Mouse (Mus musculus) ES-Bruce4 (cell line): ENCODE results near the gene Dcbld2. TPM values are rescaled to one million over a fixed set of nuclear protein-coding genes. Genes with fewer than 3 reads are reported as not detected.

Source experiments
- H3K27ac ChIP-seq: 2 replicates; pipeline ENCODE4 v1.5.1; 2012; ENCODE audit warnings: low read length, inconsistent platforms; ENCODE audit not compliant: insufficient read depth
- H3K27me3 ChIP-seq: 2 replicates; pipeline ENCODE4 v1.6.1; 2012; ENCODE audit warnings: mild to moderate bottlenecking, low read length, inconsistent platforms; ENCODE audit not compliant: control insufficient read depth, poor library complexity, insufficient read depth, severe bottlenecking
- H3K36me3 ChIP-seq: 2 replicates; pipeline ENCODE4 v1.6.1; 2012; ENCODE audit warnings: inconsistent platforms, mild to moderate bottlenecking, low read length, moderate library complexity; ENCODE audit not compliant: control insufficient read depth, poor library complexity, insufficient read depth, severe bottlenecking
- H3K4me1 ChIP-seq: one replicate; pipeline ENCODE4 v1.8.1; 2011; ENCODE audit warnings: low read length; ENCODE audit not compliant: control insufficient read depth, insufficient read depth
- H3K4me3 ChIP-seq: 2 replicates; pipeline ENCODE4 v1.5.1; 2011; ENCODE audit warnings: low read depth, mild to moderate bottlenecking, low read length
- H3K9ac ChIP-seq: 2 replicates; pipeline ENCODE4 v1.6.1; 2012; ENCODE audit warnings: low read depth, mild to moderate bottlenecking, inconsistent platforms; ENCODE audit not compliant: poor library complexity, severe bottlenecking
- H3K9me3 ChIP-seq: replicated peaks from 2 replicates; pipeline ENCODE4 v1.6.1; 2012; ENCODE audit warnings: mild to moderate bottlenecking, low read length, inconsistent platforms; ENCODE audit not compliant: control insufficient read depth, poor library complexity, insufficient read depth, severe bottlenecking
- CTCF ChIP-seq: IDR thresholded peaks from one replicate; pipeline ENCODE4 v1.8.1; 2011; ENCODE audit warnings: low read depth, low read length
- EP300 ChIP-seq: IDR thresholded peaks from 2 replicates; pipeline ENCODE4 v1.6.1; 2011; ENCODE audit warnings: low read depth, low read length; ENCODE audit not compliant: insufficient read depth
- POLR2A ChIP-seq: IDR thresholded peaks from one replicate; pipeline ENCODE4 v1.8.1; 2011; ENCODE audit warnings: low read length; ENCODE audit not compliant: insufficient read depth
- polyA plus RNA-seq: library from polyadenylated mRNA; stranded (reverse); fragments of >200 nt; gene quantifications from 2 replicates; pipeline ENCODE4 v1.2.4, GENCODE M21; 2011; ENCODE audit warnings: low read depth; ENCODE audit not compliant: missing spikeins, insufficient read depth, insufficient read length

The Dcbld2 gene
- polyA plus RNA-seq, 1 experiment, result 53.5 TPM

DNA sequence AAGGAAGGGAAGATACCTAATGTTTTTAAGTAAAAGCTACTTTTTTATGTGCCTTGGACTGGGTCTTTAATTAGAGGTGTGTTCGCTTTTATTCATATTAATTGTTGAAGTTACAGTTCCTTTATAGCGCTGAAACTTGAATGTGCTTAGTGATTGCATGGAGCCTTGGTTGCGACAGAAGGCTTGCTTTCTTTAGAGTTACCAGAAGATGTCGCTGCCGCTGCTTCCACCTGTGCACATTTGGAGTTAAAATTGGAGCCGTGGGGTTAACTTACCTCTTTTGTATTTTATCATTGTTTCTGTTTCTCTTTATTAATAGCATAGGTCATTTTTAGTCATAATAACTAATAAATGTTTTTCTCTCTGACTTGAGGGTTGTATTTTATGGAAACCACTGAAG lies 36.5 kb downstream of the Dcbld2 start:
- no peaks in the 10 kb centered on the region for H3K4me1 ChIP-seq
- TF ChIP-seq EP300 (no peak), CTCF (no peak), POLR2A (no peak)
- H3K27ac ChIP-seq, result no peak overlapping the region
- H3K4me3 ChIP-seq, result no peak overlapping the region
- no peaks in the 10 kb centered on the region for H3K9me3 ChIP-seq
- no peaks in the 10 kb centered on the region for H3K36me3 ChIP-seq
- no peak overlapping the region for H3K9ac ChIP-seq
- H3K27me3 ChIP-seq, result no peaks in the 10 kb centered on the region

DNA sequence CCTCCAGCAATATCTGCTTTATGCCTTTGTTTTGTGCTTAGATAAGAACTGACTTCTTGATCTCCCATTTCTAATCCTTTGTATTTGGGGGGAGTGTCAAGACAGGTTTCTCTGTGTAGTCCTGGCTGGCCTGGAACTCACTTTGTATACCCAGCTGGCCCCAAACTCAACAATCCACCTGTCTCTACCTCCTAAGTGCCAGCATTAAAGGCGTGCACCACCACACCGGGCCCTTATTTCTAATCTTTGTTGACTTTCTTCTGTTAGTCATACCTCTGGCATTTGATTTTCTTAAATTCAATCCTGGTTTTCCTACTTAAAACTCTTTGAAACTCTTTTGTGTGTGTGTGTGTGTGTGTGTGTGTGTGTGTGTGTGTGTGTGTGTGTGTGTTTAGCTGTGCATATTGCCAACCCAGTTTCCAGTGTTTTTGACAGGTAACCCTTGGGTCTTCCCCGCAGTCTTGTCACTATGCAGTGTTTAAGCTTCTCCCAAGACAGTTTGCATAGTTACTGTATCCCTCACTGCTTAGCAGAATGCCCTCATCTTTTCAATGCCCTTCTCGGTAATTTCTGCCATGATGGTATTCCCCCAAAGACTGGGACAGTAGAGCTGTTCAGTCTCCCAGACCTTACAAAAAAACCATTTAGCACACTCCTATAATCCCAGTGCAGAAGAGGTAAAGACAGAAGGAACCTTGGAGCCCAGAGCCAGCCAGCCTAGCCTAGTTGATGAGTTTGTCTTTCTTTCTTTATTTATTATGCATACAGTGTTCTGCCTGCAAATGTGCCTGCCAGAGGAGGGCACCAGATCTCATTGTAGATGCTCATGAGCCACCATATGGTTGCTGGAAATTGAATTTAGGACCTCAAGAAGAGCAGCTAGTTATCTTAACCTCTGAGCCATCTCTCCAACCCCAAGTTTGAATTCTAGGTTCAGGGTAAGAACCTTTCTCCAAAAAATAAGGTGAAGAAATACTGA lies 38.3 kb downstream of the Dcbld2 start:
- no peak overlapping the region for H3K27ac ChIP-seq
- no peaks in the 10 kb centered on the region; the same call in 1 of the 2 replicates for H3K36me3 ChIP-seq
- no peaks in the 10 kb centered on the region for H3K4me1 ChIP-seq
- TF ChIP-seq EP300 (no peak), CTCF (no peak), POLR2A (no peak)
- H3K9me3 ChIP-seq, result no peaks in the 10 kb centered on the region
- H3K9ac ChIP-seq, result no peak overlapping the region
- no peaks in the 10 kb centered on the region for H3K27me3 ChIP-seq
- H3K4me3 ChIP-seq, result no peak overlapping the region

GRCm38 (mm10) chr16:58449073-58449472 lies 40.8 kb downstream of the Dcbld2 start:
- H3K4me1 ChIP-seq, result no peaks in the 10 kb centered on the region
- no peaks in the 10 kb centered on the region; the same call in 1 of the 2 replicates for H3K36me3 ChIP-seq
- TF ChIP-seq POLR2A, result no peak
- no peak for TF ChIP-seq CTCF
- no peak for TF ChIP-seq EP300
- no peak overlapping the region for H3K9ac ChIP-seq
- no peaks in the 10 kb centered on the region for H3K9me3 ChIP-seq
- H3K27ac ChIP-seq, result no peak overlapping the region
- H3K27me3 ChIP-seq, result no peaks in the 10 kb centered on the region
- H3K4me3 ChIP-seq, result no peak overlapping the region

DNA sequence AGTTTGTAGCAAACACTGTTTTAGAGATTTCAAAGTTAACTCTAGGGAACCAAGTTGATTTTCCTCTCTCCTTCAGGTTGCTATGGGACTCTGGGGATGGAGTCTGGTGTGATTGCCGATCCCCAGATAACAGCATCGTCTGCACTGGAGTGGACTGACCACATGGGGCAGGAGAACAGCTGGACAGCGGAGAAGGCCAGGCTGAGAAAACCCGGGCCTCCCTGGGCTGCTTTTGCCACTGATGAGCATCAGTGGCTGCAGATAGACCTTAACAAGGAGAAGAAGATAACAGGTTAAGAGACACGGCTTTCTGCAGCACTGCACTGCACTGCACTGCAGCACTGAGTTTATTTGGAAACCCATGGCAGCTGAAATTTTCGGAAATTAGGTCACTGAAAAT lies 42.4 kb downstream of the Dcbld2 start:
- TF ChIP-seq EP300 (no peak), CTCF (no peak), POLR2A (no peak)

GRCm38 (mm10) chr16:58451647-58452046 lies 43.4 kb downstream of the Dcbld2 start:
- H3K9me3 ChIP-seq, result no peaks in the 10 kb centered on the region
- no peaks in the 10 kb centered on the region for H3K4me1 ChIP-seq
- no peak overlapping the region for H3K27ac ChIP-seq
- no peaks in the 10 kb centered on the region for H3K27me3 ChIP-seq
- H3K9ac ChIP-seq, result no peak overlapping the region
- peaks cover 4% of the 10 kb centered on the region for H3K36me3 ChIP-seq
- no peak overlapping the region for H3K4me3 ChIP-seq
- TF ChIP-seq CTCF, result no peak
- TF ChIP-seq EP300, result no peak
- no peak for TF ChIP-seq POLR2A

More for the DNA sequence above, 42.4 kb downstream of the Dcbld2 start:
- H3K9ac ChIP-seq, result no peak overlapping the region
- H3K27ac ChIP-seq, result no peak overlapping the region
- no peaks in the 10 kb centered on the region for H3K4me1 ChIP-seq
- no peaks in the 10 kb centered on the region for H3K9me3 ChIP-seq
- no peak overlapping the region for H3K4me3 ChIP-seq
- H3K27me3 ChIP-seq, result no peaks in the 10 kb centered on the region
- H3K36me3 ChIP-seq, result no peaks in the 10 kb centered on the region; the same call in 1 of the 2 replicates

DNA sequence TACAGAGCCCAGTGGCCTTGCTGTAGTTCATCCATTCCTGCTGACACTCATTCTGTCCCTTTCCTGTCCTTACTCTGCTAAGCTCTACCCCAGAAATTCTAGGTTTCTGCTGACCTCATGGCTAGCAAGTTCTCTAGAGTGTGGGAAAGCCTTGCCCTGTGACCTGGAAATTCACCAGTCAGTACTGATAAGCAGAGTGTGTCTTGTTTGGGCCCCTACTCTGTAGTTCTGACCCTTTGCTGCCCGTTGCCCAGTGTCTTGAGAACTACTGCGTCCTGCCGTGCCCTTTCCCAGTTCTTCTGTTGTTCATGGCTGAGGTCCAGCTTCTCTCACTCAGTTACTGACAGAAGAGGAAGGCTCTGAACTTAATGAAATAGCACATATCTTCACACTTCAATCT lies 44.9 kb downstream of the Dcbld2 start:
- no peak overlapping the region for H3K9ac ChIP-seq
- H3K36me3 ChIP-seq, result peaks cover 4% of the 10 kb centered on the region
- H3K27me3 ChIP-seq, result no peaks in the 10 kb centered on the region
- H3K27ac ChIP-seq, result no peak overlapping the region
- TF ChIP-seq EP300, result no peak
- no peak for TF ChIP-seq CTCF
- TF ChIP-seq POLR2A, result no peak
- no peaks in the 10 kb centered on the region for H3K4me1 ChIP-seq
- H3K9me3 ChIP-seq, result no peaks in the 10 kb centered on the region
- no peak overlapping the region for H3K4me3 ChIP-seq
